Mouse (Mus musculus): ENCODE measurements around the gene Gnaz.

The Gnaz gene

GRCm38 (mm10) chr10:74966850-74967451, at the start of gene Gnaz:
Gene Gnaz (plus strand): TSS chr10:74967177.
- DNase-seq (ENCODE audit: low spot score): peak; percentile 97

GRCm38 (mm10) chr10:74919277-74919676, 47.7 kb upstream of the Gnaz start:
- no peak for DNase-seq (ENCODE audit: low spot score)

GRCm38 (mm10) chr10:74920853-74921567, 46.0 kb upstream of the Gnaz start:
- DNase-seq (ENCODE audit: low spot score): no peak

GRCm38 (mm10) chr10:74921614-74922013, 45.4 kb upstream of the Gnaz start:
- peak; percentile 64 for DNase-seq (ENCODE audit: low spot score)

DNA sequence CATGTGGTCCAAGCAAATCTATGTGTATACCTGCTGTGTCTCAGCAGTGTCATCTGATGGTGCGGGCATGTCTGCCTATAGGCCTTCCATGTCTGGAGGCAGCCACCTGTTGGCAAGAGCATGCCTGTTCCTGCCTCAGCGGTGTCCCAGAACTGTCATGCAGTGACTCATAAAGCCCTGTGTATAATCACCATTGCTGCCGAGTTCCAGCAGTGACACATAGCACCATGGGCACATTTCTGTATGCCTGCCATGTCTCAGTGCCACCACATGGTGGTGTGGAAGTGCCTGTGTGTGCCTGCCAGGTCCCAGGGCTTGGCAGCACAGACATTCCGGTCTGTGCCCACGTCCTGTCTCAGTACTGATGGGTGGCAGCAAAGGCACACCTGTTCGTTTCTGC, 44.2 kb upstream of the Gnaz start:
- DNase-seq (ENCODE audit: low spot score): no peak

DNA sequence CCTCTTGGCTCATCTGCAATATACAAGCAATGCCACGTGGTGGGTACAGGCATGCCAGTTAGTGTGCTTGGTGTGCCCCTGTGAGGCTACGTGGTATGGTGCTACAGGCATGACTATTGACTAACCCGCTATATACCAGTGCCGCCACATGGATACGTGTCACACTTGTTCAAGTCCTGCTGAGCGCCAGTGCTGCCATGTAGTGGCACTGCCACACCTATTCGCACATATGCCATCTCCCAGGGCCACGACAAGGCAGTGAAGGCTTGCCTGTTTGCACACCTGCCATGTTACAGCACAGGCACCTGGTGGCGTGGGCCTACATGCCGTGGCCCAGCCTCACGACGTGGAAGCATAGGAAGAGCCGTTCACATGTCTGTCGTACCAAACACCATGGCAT, 42.7 kb upstream of the Gnaz start:
- DNase-seq (ENCODE audit: low spot score): no peak

DNA sequence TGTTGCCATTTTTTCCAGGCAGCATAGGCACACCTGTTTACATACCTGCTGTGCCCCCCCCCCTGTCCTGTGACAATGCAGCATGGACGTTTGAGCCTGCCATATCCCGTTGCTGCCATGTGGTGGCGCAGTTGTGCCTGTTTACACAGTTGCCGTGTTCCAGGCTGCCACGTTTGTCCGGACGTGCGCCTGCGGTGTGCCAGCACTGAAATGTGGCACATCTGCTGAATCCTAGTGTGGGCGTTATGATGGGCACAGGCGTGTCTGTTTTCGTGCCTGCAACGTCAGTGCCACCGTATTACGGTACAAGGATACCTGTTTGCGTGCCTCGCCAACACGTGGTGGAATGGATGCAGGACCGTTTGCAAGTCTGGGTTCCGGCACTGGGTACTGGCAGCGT, 41.7 kb upstream of the Gnaz start:
- peak; percentile 42 for DNase-seq (ENCODE audit: low spot score)

GRCm38 (mm10) chr10:74928276-74928675, 38.7 kb upstream of the Gnaz start:
- DNase-seq (ENCODE audit: low spot score): no peak

- no peak for DNase-seq (ENCODE audit: low spot score)
Measured at GRCm38 (mm10) chr10:74929578-74929977, 37.4 kb upstream of the Gnaz start.

GRCm38 (mm10) chr10:74930541-74930940, 36.4 kb upstream of the Gnaz start:
- no peak for DNase-seq (ENCODE audit: low spot score)

GRCm38 (mm10) chr10:74931631-74932030, 35.3 kb upstream of the Gnaz start:
- no peak for DNase-seq (ENCODE audit: low spot score)

DNA sequence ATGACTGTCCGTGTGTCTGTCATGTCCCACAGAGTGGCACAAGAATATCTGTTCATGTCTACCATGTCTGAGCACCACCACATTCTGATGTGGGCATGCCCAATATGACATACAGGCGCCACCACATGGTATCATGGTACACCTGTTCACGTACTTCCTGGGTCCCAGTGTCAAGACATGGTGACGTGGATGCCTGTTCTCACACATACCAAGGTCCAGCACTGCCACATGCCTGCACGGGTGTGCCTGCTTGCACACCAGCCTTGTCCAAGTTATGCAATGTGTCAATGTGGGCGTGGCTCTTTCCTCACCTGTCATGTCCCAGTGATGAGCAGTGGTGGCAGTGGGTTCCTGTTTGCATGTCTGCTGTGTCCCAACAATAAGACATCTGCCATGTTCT, 34.5 kb upstream of the Gnaz start:
- DNase-seq (ENCODE audit: low spot score): no peak

- no peak for DNase-seq (ENCODE audit: low spot score)
Measured at GRCm38 (mm10) chr10:74933548-74934190, 33.3 kb upstream of the Gnaz start.

- DNase-seq (ENCODE audit: low spot score): no peak
Measured at GRCm38 (mm10) chr10:74934521-74934920, 32.5 kb upstream of the Gnaz start.

GRCm38 (mm10) chr10:74935016-74935415, 32.0 kb upstream of the Gnaz start:
- DNase-seq (ENCODE audit: low spot score): no peak

DNA sequence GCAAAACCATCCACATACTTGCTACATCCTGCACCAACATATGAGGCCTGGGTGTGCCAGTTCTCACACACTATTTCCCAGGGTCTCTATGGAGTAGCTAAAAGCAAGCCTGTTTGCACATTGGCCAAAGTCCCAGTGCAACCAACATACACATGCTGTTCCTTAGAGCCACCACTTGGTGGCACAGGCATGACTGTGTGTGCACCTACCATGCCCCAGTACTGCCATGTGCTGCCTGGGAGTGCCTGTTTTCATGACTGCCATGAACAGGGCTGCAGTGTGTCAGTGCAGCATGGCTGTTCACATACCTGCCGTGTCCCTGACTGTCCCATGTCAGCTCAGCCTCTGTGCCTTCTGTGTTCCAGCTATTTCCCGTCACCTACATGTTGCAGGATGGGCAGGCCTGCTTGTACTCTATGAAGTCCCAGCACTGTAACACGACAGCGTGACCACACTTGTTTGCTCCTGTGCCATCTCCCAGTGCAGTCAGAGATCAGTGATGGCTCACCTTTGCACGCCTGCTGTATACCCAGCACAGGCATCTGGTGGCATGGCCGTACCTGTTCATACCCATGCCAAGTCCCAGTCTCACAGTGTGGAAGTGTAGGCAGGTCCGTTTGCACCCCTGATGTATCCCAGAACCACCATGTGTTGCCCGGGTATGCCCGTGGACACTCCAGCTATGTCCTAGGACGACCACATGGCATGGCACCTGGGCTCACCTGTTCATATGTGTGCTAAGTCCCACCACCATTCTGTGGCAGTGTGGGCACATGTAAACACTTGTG, 29.8 kb upstream of the Gnaz start:
- DNase-seq (ENCODE audit: low spot score): no peak

- no peak for DNase-seq (ENCODE audit: low spot score)
Measured at GRCm38 (mm10) chr10:74938410-74938809, 28.6 kb upstream of the Gnaz start.

DNA sequence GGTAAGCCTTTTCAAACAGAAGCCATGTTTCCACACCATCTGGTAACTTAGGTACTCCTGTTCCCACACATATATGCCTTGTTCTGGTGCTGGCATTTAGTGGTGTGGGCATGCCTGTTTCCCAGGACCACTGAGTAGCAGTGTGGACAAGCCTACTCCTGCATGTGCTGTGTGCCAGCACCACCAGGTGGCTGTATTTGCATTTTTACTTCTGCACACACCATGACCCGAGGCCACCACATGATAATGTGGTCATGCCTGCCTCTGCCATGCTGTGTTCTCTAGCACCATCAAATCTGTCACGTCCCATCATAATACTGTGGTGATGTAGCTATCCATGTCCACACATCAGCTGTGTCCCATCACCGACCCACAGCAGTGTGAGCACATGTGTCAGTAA, 27.7 kb upstream of the Gnaz start:
- no peak for DNase-seq (ENCODE audit: low spot score)

DNA sequence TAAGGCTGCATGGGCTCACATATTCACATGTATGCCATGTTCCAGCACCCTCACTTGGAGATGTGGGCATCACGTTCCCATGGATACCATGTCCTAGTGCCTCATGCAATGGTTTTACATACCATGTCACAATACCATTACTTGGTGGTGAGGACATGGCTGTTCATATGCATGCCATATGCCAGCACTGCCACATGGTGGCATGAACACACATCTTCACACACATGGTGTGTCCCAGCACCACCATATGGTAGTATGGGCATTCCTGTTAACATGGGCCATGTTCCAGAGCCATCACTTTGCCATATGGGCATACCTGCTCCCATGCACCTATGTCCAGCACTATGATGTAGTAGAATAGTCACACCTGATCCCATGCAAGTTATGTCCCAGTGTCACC, 26.2 kb upstream of the Gnaz start:
- no peak for DNase-seq (ENCODE audit: low spot score)

DNA sequence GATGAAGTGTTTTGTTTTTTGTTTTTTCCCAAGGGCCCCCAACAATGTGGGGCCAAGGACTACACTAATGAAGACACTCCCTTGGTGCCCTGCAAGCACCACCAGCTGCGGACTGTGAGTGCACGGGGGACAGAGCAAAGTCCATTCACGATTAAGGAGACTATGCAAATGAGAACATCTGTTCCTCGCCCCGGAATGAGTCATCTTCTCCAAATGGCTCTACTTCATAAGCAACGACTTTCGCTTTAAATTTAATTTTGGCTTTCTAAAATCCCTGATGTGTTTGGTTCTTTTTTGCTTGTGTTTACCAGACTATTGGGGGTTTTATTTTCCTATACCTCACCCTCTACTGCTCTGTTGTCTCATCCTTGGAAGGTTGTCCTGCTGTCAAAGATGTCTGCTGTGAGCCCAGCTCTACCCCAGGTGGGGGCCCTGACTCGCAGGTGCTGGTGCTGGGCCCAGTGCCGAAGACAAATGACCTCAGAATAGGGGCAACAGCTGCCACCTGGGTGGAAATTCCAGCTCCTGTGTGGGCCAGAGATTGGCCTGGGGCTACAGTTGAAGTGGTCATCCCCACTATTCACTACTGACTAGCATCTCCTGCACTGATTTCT, 14.0 kb upstream of the Gnaz start:
- DNase-seq (ENCODE audit: low spot score): no peak

DNA sequence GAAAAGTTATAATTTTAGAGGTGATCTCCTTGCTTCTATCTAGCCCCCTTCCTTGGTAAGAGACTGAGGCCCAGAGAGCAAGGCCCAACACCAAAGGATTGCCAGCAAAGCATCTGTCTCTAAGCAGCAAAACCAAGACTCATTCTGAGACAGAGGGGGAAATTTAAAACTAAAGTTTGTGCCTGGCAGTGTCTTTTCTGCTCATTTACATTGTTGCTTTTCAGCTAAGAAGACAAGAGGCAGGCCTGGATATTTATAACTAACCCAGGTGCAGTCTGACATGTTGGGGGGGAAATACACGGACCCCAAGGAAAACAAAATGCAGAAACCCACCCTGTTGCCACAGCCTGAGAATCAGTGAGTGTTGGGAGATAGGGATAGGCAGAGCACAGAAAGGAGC, 2.6 kb upstream of the Gnaz start:
- no peak for DNase-seq (ENCODE audit: low spot score)

GRCm38 (mm10) chr10:74967651-74968267, 782 bp downstream of the Gnaz start:
- no peak for DNase-seq (ENCODE audit: low spot score)
